Mouse (Mus musculus) embryonic facial prominence, embryonic 10.5 days (tissue): ENCODE results near the gene Psmb11. TPM values are rescaled to one million over a fixed set of nuclear protein-coding genes. Genes with fewer than 3 reads are reported as not detected.
A peak's percentile ranks its signal among the peaks of the same experiment; 100 is the strongest.

Source experiments
- DNase-seq: peaks from one replicate; pipeline ENCODE4 v3.0.0-alpha.2; 2017; ENCODE audit warnings: low spot score
- H3K27ac ChIP-seq: fragments of 300-500 bp; sonication (generic); replicated peaks from 2 replicates; pipeline ENCODE4 v1.5.1; 2016; ENCODE audit warnings: mild to moderate bottlenecking
- H3K27me3 ChIP-seq: fragments of 300-500 bp; sonication (generic); replicated peaks from 2 replicates; pipeline ENCODE4 v1.6.1; 2016; ENCODE audit warnings: low read depth, mild to moderate bottlenecking; ENCODE audit not compliant: poor library complexity, severe bottlenecking
- H3K36me3 ChIP-seq: fragments of 300-500 bp; sonication (generic); replicated peaks from 2 replicates; pipeline ENCODE4 v1.6.1; 2016; ENCODE audit warnings: mild to moderate bottlenecking, moderate library complexity
- H3K4me1 ChIP-seq: fragments of 300-500 bp; sonication (generic); 2 replicates; pipeline ENCODE4 v1.6.1; 2016
- H3K4me3 ChIP-seq: fragments of 300-500 bp; sonication (generic); 2 replicates; pipeline ENCODE4 v1.5.1; 2016; ENCODE audit warnings: mild to moderate bottlenecking, moderate library complexity
- H3K9me3 ChIP-seq: fragments of 300-500 bp; sonication (generic); 2 replicates; pipeline ENCODE4 v1.6.1; 2016; ENCODE audit warnings: mild to moderate bottlenecking
- WGBS: fragments of 180-500 bp; shearing (Covaris S2); methylation state at CpG from one replicate; pipeline ENCODE4 v1.1.7; 2016; 5-methylcytosine and 5-hydroxymethylcytosine counted together
- polyA plus RNA-seq: library from polyadenylated mRNA; unstranded; fragments of >200 nt; fragmentation: Nextera tagmentation; extraction: Ambion mirVana; gene quantifications from 2 replicates; pipeline ENCODE4 v1.2.1, GENCODE M21; 2016

Gene Psmb11
- polyA plus RNA-seq, 1 experiment from 2014 or later: 0.12 TPM

DNA sequence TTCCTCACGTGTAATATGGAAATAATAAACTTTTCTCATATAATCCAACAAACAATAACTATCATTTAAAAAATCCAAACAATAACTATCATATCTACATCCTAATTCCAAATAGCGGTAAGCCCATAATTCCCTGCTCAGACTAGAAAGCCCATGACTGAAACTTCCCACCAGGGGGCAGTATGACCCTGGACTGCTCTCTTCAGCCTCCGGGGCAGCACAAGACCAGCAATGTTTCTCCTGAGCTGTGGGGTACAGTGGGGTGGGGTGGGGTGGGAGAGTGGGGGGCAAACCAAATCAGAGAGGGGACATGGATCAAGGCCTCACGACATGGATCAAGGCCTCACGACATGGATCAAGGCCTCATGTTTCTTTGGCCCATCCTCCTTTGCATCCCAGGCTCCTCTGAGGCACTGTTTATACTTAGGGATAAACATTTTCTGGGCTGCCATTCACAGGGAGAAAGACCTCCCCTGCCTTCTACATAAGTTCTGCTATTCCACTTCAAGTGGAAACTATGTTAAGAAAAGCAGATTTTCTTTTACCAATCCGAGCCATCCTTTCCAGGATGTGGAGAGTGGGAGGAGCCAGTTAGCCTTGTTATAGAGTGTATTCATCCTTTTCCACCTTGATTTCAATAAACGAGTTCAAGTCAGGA lies 37.4 kb upstream of the Psmb11 start:
- DNase-seq: peak; percentile 69
- 51% methylated on average over 7 of the region's 7 CpGs for WGBS
- Histone ChIP-seq H3K4me3 (no peak overlapping the region), H3K4me1 (peaks cover 9% of the 10 kb centered on the region), H3K36me3 (peaks cover 51% of the 10 kb centered on the region), H3K27ac (no peak overlapping the region), H3K9me3 (no peaks in the 10 kb centered on the region), H3K27me3 (no peaks in the 10 kb centered on the region)

- Histone ChIP-seq H3K36me3 (peaks cover 68% of the 10 kb centered on the region), H3K4me1 (peaks cover 9% of the 10 kb centered on the region; the same call in 1 of the 2 replicates), H3K4me3 (no peak overlapping the region), H3K9me3 (peaks cover 8% of the 10 kb centered on the region; the same call in 1 of the 2 replicates), H3K27ac (no peak overlapping the region), H3K27me3 (no peaks in the 10 kb centered on the region; the same call in 1 of the 2 replicates)
- WGBS: 90% methylated on average over 16 of the region's 16 CpGs
- no peak for DNase-seq
These were observed 30.2 kb upstream of the Psmb11 start for GRCm38 (mm10) chr14:54591056-54591455.

- Histone ChIP-seq H3K9me3 (peaks cover 8% of the 10 kb centered on the region; the same call in 1 of the 2 replicates), H3K27me3 (no peaks in the 10 kb centered on the region; the same call in 1 of the 2 replicates), H3K36me3 (peaks cover 66% of the 10 kb centered on the region), H3K4me1 (peaks cover 9% of the 10 kb centered on the region; the same call in 1 of the 2 replicates), H3K4me3 (no peak overlapping the region), H3K27ac (peak overlapping the region; percentile 10; the same call in 1 of the 2 replicates)
- WGBS: 79% methylated on average over 10 of the region's 10 CpGs
- DNase-seq: no peak
These were observed 28.8 kb upstream of the Psmb11 start for GRCm38 (mm10) chr14:54592319-54592934.

DNA sequence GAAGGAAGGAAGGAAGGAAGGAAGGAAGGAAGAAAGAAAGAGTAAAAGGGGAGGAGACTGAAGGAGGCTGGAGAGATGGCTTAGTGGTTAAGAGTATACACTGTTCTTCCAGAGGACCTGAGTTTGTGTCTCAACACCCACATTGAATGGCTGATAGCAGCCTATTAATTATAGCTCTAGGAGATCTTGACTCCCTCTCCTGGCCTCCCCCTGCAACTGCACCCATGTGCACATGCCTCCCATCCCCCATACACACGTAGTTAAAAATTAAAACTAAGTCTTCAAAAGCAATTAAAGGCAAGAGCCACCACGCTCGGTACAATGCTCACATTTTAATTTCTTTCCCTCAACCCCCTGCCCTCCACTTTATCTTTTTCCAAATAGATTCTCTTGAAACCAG lies 27.2 kb upstream of the Psmb11 start:
- Histone ChIP-seq H3K27me3 (no peaks in the 10 kb centered on the region; the same call in 1 of the 2 replicates), H3K9me3 (peaks cover 8% of the 10 kb centered on the region; the same call in 1 of the 2 replicates), H3K4me3 (no peak overlapping the region), H3K36me3 (peaks cover 71% of the 10 kb centered on the region), H3K27ac (no peak overlapping the region), H3K4me1 (peaks cover 9% of the 10 kb centered on the region; the same call in 1 of the 2 replicates)
- DNase-seq: no peak
- 93% methylated on average over 3 of the region's 3 CpGs for WGBS

DNA sequence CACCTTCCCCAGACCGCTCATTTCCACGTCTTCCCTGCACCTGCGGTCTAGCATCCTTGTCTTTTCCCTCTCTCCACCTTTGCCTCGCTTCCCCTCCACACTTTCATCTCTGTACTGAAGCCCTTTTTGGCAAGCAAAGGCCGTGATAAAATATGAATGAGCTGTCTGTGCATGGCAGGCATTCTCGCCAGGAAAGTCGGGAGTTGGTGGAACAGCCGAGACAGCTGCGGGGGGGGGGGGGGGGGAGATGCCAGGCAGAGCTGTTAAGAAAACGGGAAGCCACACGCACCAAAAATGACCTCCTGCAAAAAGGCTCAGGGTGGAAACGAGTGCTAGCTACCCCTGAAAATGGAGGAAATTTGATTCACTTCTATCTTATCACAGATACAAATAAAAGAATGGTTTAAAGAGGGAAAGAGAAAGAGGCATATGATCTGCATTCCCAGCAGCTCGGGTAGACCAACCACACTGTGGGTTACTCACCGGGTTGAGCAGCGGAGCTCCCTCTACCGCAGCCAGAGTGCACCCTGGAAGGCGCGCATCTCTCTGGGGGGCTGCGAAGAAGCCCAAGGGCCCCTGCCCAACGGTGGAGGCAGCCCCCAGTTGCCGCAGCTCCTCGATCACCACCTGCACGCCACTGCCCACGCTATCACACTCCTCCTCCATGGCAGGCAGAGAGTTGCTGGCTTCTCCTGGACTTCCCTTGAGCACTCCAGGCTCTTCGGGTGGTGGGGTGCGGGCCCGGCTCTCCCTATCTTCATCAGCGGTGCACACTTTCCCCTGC lies 26.4 kb upstream of the Psmb11 start:
- peaks cover 76% of the 10 kb centered on the region for H3K36me3 ChIP-seq
- H3K9me3 ChIP-seq: peaks cover 8% of the 10 kb centered on the region; the same call in 1 of the 2 replicates
- H3K27me3 ChIP-seq: no peaks in the 10 kb centered on the region; the same call in 1 of the 2 replicates
- H3K4me1 ChIP-seq: peaks cover 9% of the 10 kb centered on the region; the same call in 1 of the 2 replicates
- DNase-seq: no peak
- H3K27ac ChIP-seq: no peak overlapping the region
- WGBS: 72% methylated on average over 28 of the region's 28 CpGs
- H3K4me3 ChIP-seq: peak overlapping the region; percentile 11; the same call in 1 of the 2 replicates

GRCm38 (mm10) chr14:54597084-54597483 lies 24.1 kb upstream of the Psmb11 start:
- Histone ChIP-seq H3K27me3 (no peaks in the 10 kb centered on the region; the same call in 1 of the 2 replicates), H3K4me3 (no peak overlapping the region), H3K9me3 (peaks cover 8% of the 10 kb centered on the region; the same call in 1 of the 2 replicates), H3K4me1 (peaks cover 11% of the 10 kb centered on the region; the same call in 1 of the 2 replicates), H3K36me3 (peaks cover 58% of the 10 kb centered on the region), H3K27ac (no peak overlapping the region)
- 78% methylated on average over 7 of the region's 7 CpGs for WGBS
- no peak for DNase-seq

- Histone ChIP-seq H3K27me3 (no peaks in the 10 kb centered on the region), H3K9me3 (no peaks in the 10 kb centered on the region), H3K4me1 (peaks cover 36% of the 10 kb centered on the region), H3K27ac (no peak overlapping the region), H3K36me3 (peaks cover 20% of the 10 kb centered on the region), H3K4me3 (no peak overlapping the region)
- DNase-seq: no peak
- WGBS: 77% methylated on average over 2 of the region's 2 CpGs
These were observed 19.6 kb upstream of the Psmb11 start for GRCm38 (mm10) chr14:54601601-54602000.

- DNase-seq: no peak
- WGBS: 50% methylated on average over 4 of the region's 4 CpGs
These were observed 18.6 kb upstream of the Psmb11 start for GRCm38 (mm10) chr14:54602613-54603012.

DNA sequence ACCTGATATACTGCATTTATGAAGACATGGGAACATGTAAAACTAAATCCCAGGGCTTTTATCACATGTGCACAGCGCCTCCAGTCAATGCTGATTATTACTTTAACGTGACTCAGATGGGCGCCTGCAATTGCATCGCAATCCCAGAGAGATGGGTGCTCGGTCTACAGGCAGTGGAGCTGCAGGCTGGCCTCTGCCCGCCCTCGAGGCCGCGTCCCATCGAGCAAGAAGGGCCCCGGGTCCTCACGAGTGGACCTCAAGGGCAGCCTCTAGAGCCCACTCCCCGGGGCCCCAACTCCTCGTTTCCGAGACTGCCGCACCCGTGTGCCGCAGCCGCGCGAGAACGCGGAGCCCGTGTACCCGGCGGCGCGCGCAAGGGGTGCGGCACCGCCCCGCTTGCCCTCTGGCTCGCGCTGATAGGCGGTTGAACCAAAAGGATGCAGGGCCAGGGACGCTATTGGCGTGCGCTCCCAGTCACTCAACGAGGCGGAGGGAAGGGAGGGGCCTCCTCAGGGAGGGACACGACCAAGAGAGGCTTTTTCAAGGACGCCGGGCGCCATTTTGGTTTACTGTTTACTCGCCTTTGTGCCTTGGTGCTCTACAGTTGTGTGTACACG lies 18.1 kb upstream of the Psmb11 start:
- peak overlapping the region; percentile 73 for H3K4me3 ChIP-seq
- no peaks in the 10 kb centered on the region for H3K27me3 ChIP-seq
- H3K9me3 ChIP-seq: no peaks in the 10 kb centered on the region
- peaks cover 8% of the 10 kb centered on the region for H3K36me3 ChIP-seq
- under 1% methylated on average over 46 of the region's 46 CpGs for WGBS
- peak overlapping the region; percentile 96 for H3K27ac ChIP-seq
- H3K4me1 ChIP-seq: peaks cover 36% of the 10 kb centered on the region
- peak; percentile 97 for DNase-seq

More at GRCm38 (mm10) chr14:54602613-54603012, 18.6 kb upstream of the Psmb11 start:
- H3K4me3 ChIP-seq: peak overlapping the region; percentile 73
- no peaks in the 10 kb centered on the region for H3K27me3 ChIP-seq
- peaks cover 36% of the 10 kb centered on the region for H3K4me1 ChIP-seq
- H3K27ac ChIP-seq: peak overlapping the region; percentile 96
- peaks cover 11% of the 10 kb centered on the region for H3K36me3 ChIP-seq
- no peaks in the 10 kb centered on the region for H3K9me3 ChIP-seq

GRCm38 (mm10) chr14:54603686-54604085 lies 17.5 kb upstream of the Psmb11 start:
- no peaks in the 10 kb centered on the region for H3K27me3 ChIP-seq
- H3K36me3 ChIP-seq: peaks cover 8% of the 10 kb centered on the region
- WGBS: 83% methylated on average over 8 of the region's 8 CpGs
- peak overlapping the region; percentile 73 for H3K4me3 ChIP-seq
- no peaks in the 10 kb centered on the region for H3K9me3 ChIP-seq
- no peak for DNase-seq
- H3K4me1 ChIP-seq: peaks cover 36% of the 10 kb centered on the region
- peak overlapping the region; percentile 96 for H3K27ac ChIP-seq

DNA sequence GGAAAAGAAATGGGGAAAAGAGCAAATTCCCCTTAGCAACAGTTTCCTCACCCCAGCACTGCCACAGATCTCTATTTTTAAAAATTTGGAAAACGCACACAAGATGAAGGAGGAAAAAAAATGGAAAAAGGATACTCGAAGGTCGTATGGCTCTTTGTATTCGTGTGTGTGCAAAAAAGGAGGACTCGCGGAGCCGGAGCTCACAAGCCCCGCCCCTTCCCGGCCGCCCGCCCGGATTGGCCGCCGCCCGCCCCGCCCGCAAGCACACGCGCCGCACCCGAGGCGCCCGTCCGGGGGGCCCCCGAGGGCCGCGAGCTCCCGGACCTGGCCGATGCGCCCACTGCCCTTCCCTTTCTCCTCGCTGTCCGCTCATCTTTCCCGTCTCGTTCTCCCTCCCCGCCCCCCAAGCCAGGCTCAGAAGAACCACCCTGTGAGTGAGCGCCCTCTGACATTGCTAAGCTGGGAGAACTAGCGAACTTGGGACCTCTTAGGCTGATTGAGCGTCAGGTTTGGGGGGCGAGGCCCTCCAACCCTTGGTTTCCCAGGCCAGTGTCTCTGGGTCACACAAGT lies 15.4 kb upstream of the Psmb11 start, which contains the start of gene 4931414P19Rik:
Gene 4931414P19Rik, minus strand, starts transcription at position 242 of the 570 bp plus-strand sequence.
- H3K9me3 ChIP-seq: no peaks in the 10 kb centered on the region
- under 1% methylated on average over 39 of the region's 39 CpGs for WGBS

More for the DNA sequence above, 15.4 kb upstream of the Psmb11 start, which contains the start of gene 4931414P19Rik:
- Histone ChIP-seq H3K27me3 (no peaks in the 10 kb centered on the region), H3K4me1 (peaks cover 36% of the 10 kb centered on the region), H3K36me3 (peaks cover 10% of the 10 kb centered on the region), H3K27ac (peak within 1 kb of the TSS; percentile 89), H3K4me3 (peak within 1 kb of the TSS; percentile 63)
- peak; percentile 91 for DNase-seq
